Mouse (Mus musculus) midbrain, postnatal 0 days (tissue): Measurements from ENCODE around the gene Cacna2d2. TPM values are rescaled to one million over a fixed set of nuclear protein-coding genes. Genes with fewer than 3 reads are reported as not detected.

Source experiments
- ATAC-seq: fragments of 200-750 bp; cut with Nextera tagmentation; 2 replicates; pipeline ENCODE4 v1.8.0; 2017; ENCODE audit warnings: moderate number of reproducible peaks, mild to moderate bottlenecking, moderate TSS enrichment, moderate library complexity; ENCODE audit not compliant: low FRiP score
- DNase-seq: peaks from one replicate; pipeline ENCODE4 v3.0.0-alpha.2; 2015; ENCODE audit warnings: low spot score
- H3K27ac ChIP-seq: fragments of 300-500 bp; sonication (generic); 2 replicates; pipeline ENCODE4 v1.5.1; 2014; ENCODE audit warnings: low read depth, mild to moderate bottlenecking, low read length, mixed read lengths
- H3K27me3 ChIP-seq: fragments of 300-500 bp; sonication (generic); 2 replicates; pipeline ENCODE4 v1.6.1; 2014; ENCODE audit warnings: low read length, control low read depth, mixed read lengths; ENCODE audit not compliant: insufficient read depth
- H3K36me3 ChIP-seq: fragments of 300-500 bp; sonication (generic); 2 replicates; pipeline ENCODE4 v1.6.1; 2014; ENCODE audit warnings: low read length, control low read depth, mixed read lengths; ENCODE audit not compliant: insufficient read depth
- H3K4me1 ChIP-seq: fragments of 300-500 bp; sonication (generic); 2 replicates; pipeline ENCODE4 v1.6.1; 2014; ENCODE audit warnings: mild to moderate bottlenecking, control low read depth, antibody characterized with exemption, low read length, mixed read lengths; ENCODE audit not compliant: insufficient read depth
- H3K4me2 ChIP-seq: fragments of 300-500 bp; sonication (generic); 2 replicates; pipeline ENCODE4 v1.6.1; 2014; ENCODE audit warnings: low read depth, mild to moderate bottlenecking, low read length, mixed read lengths; ENCODE audit not compliant: poor library complexity, severe bottlenecking
- H3K4me3 ChIP-seq: fragments of 300-500 bp; sonication (generic); 2 replicates; pipeline ENCODE4 v1.5.1; 2014; ENCODE audit warnings: low read depth, mild to moderate bottlenecking, low read length, moderate library complexity
- H3K9ac ChIP-seq: fragments of 300-500 bp; sonication (generic); replicated peaks from 2 replicates; pipeline ENCODE4 v1.6.1; 2014; ENCODE audit warnings: mild to moderate bottlenecking, low read length, moderate library complexity, mixed read lengths; ENCODE audit not compliant: poor library complexity, severe bottlenecking
- H3K9me3 ChIP-seq: fragments of 300-500 bp; sonication (generic); 2 replicates; pipeline ENCODE4 v1.6.1; 2016; ENCODE audit warnings: low read length, control low read depth
- CTCF ChIP-seq: IDR thresholded peaks from 2 replicates; pipeline ENCODE4 v1.5.1; 2016; ENCODE audit warnings: antibody characterized with exemption, mild to moderate bottlenecking
- WGBS: fragments of 180-500 bp; shearing (Covaris S2); extraction: QIAGEN DNeasy Blood & Tissue Kit; methylation state at CpG from one replicate; pipeline ENCODE4 v1.1.7; 2014; 5-methylcytosine and 5-hydroxymethylcytosine counted together
- polyA plus RNA-seq: library from polyadenylated mRNA; unstranded; fragments of >200 nt; fragmentation: Nextera tagmentation; extraction: Ambion mirVana; gene quantifications from 2 replicates; pipeline ENCODE4 v1.2.1, GENCODE M21; 2015
- total RNA-seq: library from RNA; depleted of rRNA; stranded (reverse); fragments of >200 nt; gene quantifications from 2 replicates; pipeline ENCODE4 v1.2.3, GENCODE M21; 2014

Gene Cacna2d2
- total and polyA plus RNA-seq, 2 experiments from 2014 or later = 9.0 to 191 TPM

DNA sequence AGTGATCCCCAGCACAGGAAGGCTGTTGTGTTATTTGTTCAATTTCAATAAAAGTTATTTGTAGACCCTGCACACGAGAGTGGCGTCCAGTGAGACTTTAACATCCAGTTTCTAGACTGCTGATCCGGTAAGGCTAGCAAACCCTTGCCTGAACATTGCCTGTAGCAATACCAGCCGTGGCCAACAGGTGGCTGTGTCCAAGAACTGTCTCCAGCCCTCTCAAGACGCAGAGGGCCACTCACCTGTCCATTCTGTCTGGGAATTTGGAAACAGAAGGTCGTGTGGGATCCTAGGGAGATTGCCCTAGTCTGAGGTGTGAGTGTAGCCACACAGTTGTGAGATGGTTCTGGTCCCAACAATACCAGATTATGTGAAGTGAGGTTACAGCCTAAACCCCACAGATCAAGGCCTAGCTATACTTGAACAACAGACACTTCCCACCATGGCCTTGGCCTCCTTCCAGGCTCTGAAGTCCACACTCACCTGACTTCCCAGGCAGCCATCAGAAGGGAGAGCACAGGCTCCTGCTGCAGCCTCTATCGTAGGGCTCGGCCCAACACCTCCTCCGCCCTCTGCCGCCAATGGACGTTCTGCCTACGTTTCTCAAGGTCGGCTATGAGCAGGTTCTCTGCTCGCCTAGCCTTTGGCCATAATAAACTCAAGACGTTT lies 166.8 kb downstream of the Cacna2d2 start:
- H3K9ac ChIP-seq = no peak overlapping the region
- H3K36me3 ChIP-seq = peaks cover 22% of the 10 kb centered on the region
- no peak overlapping the region for H3K4me3 ChIP-seq
- no peaks in the 10 kb centered on the region for H3K9me3 ChIP-seq
- TF ChIP-seq CTCF = peak; percentile 85
- ATAC-seq (no peak), DNase-seq (peak; percentile 70)
- 58% methylated on average over 15 of the region's 15 CpGs for WGBS
- no peaks in the 10 kb centered on the region for H3K27me3 ChIP-seq
- H3K4me2 ChIP-seq = no peak overlapping the region
- peaks cover 25% of the 10 kb centered on the region for H3K4me1 ChIP-seq
- H3K27ac ChIP-seq = 0 out of 2 replicates have a peak overlapping the region, but pooled peaks have one; percentile 18

- Histone ChIP-seq H3K9me3 (no peaks in the 10 kb centered on the region), H3K4me1 (peaks cover 28% of the 10 kb centered on the region), H3K4me2 (no peak overlapping the region), H3K4me3 (no peak overlapping the region), H3K27me3 (no peaks in the 10 kb centered on the region), H3K36me3 (peaks cover 20% of the 10 kb centered on the region), H3K27ac (0 out of 2 replicates have a peak overlapping the region, but pooled peaks have one; percentile 18), H3K9ac (no peak overlapping the region)
- DNase-seq (no peak), ATAC-seq (no peak)
- TF ChIP-seq CTCF = no peak
- 69% methylated on average over 3 of the region's 3 CpGs for WGBS
Measured at GRCm38 (mm10) chr9:107566855-107567254, 167.4 kb downstream of the Cacna2d2 start.

DNA sequence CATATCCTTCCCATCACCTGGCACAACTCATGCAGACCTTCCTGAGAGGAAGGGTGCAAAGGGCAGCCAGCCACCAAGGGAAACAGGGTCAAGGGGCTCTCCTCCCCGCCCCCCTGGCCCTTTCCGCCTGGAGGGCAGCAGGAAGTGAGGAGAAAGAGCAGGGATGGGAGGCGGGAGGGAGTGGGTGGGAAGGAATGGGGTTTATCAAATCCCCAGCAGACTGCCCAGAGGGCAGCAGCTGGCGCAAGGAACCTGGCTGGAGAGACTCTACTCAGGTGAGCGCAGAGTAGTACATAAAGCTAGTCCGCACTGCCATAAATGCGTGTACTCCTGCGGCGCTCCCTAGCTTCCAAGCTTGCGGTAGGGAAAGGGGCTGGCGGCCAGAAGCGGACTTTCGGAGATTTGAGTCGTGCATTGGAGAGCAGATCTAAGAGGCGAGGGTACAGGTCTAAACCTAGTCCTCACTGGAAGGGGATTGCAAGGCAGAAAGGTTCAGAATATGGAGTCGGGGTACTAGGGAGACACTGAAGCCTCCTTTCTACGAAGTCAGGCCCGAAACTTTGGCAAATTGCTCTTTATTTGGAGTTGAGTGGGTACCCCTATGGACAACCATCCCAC lies 168.4 kb downstream of the Cacna2d2 start, which contains the start of gene Hyal2:
Gene Hyal2, plus strand, starts transcription at position 244 of the 618 bp plus-strand sequence.
- 0 out of 2 replicates have a peak, but pooled peaks have one; percentile 8 for TF ChIP-seq CTCF
- Histone ChIP-seq H3K27ac (peak within 1 kb of the TSS; percentile 80), H3K9me3 (no peaks in the 10 kb centered on the region), H3K4me3 (peak within 1 kb of the TSS; percentile 76), H3K36me3 (peaks cover 23% of the 10 kb centered on the region), H3K27me3 (no peaks in the 10 kb centered on the region), H3K4me1 (peaks cover 28% of the 10 kb centered on the region), H3K9ac (peak within 1 kb of the TSS; percentile 77), H3K4me2 (peak within 1 kb of the TSS; percentile 80)
- DNase-seq (no peak), ATAC-seq (no peak)
- WGBS = 8% methylated on average over 18 of the region's 18 CpGs

DNA sequence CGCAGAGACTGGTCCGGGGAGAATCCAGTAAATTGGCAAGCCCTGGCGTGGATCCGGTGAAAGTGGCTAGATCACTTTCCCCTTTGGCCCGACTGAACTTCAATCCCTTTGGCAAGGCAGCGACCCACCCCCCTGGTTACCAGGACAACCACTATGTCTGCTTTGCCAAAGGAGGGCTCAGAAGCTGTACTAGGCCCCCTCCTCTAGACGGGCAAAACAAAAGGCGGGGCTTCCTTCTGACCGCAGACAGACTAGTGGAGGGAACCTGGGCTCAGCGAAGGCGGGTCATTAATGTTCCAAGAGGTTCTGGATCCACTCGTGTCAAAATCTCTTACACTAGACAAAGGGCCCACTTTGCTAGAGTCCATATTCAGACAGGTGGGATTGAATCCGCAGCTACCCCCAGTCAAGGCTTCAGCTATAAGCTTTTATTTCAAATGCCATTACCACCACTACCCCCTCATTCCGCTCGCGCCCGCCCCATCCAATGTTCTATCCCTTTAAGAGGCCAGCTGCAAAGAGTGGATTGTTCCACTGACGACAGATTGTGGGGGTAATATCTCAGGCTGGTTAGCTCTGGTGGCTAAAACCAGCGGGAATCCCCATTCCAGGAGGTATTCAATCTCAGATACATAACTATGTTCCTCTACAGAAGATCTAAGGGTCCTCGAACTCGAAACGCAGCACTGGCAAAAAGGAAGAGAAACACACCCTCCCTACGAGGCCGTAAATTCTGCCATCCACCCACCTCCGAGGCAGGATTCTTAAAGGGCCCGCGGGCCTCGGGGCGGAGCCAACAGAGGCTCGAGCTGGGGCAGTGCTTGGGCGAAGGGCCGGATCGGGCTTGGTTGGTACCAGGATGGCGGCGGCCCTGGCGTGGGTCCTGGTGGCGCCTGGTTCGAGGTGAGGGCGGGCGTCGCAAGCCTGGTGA lies 169.2 kb downstream of the Cacna2d2 start:
- peak overlapping the region; percentile 77 for H3K9ac ChIP-seq
- TF ChIP-seq CTCF = no peak
- peak overlapping the region; percentile 80 for H3K27ac ChIP-seq
- peak; percentile 85 for ATAC-seq
- H3K9me3 ChIP-seq = no peaks in the 10 kb centered on the region
- WGBS = under 1% methylated on average over 41 of the region's 41 CpGs
- H3K36me3 ChIP-seq = peaks cover 23% of the 10 kb centered on the region
- peak overlapping the region; percentile 80 for H3K4me2 ChIP-seq
- no peaks in the 10 kb centered on the region for H3K27me3 ChIP-seq
- H3K4me1 ChIP-seq = peaks cover 26% of the 10 kb centered on the region
- peak overlapping the region; percentile 76 for H3K4me3 ChIP-seq
- peak; percentile 93 for DNase-seq

DNA sequence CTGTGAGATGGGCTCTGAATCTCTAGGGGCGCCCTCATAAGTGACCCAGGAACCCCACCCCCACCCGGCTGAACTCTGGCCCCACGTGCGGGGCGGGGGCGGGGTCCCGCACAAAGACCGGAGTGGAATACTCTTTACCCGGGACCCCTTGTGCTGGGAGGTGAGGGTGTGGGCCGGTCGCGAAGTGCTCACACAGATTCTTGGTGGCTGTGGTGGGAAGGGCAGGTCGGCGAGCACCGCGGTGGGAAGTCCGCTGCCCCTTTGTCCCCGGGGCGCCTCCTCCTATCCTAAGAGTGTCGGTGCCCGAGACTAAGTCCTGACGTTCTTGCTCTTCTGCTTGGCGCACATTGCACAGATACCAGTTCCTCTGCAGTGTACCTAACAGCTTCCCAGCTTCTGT lies 169.9 kb downstream of the Cacna2d2 start:
- peak; percentile 31 for ATAC-seq
- no peak for DNase-seq
- TF ChIP-seq CTCF = no peak
- Histone ChIP-seq H3K36me3 (peaks cover 23% of the 10 kb centered on the region), H3K4me1 (peaks cover 20% of the 10 kb centered on the region), H3K9me3 (no peaks in the 10 kb centered on the region), H3K27ac (peak overlapping the region; percentile 80), H3K4me3 (peak overlapping the region; percentile 76), H3K4me2 (peak overlapping the region; percentile 80), H3K27me3 (no peaks in the 10 kb centered on the region), H3K9ac (peak overlapping the region; percentile 77)
- under 1% methylated on average over 20 of the region's 23 CpGs for WGBS
